Mouse (Mus musculus): ENCODE results near the gene Flcn.

GRCm38 (mm10) chr11:59745851-59746250 is 64.0 kb downstream of the Flcn start:
- TF ChIP-seq POLR2A (IDR thresholded peaks at IDR 0.05; ENCODE audit: insufficient read depth, low read depth, low read length) (no peak), CTCF (IDR thresholded peaks at IDR 0.05; ENCODE audit: insufficient read depth, low read depth, low read length) (no peak)
